Mouse (Mus musculus): ENCODE data around the gene Serac1.

Serac1 gene

GRCm38 (mm10) chr17:6079287-6080122, at the start of gene Serac1, which contains the start of gene Gtf2h5:
Serac1 (minus strand) TSS chr17:6079741.
Gtf2h5 (plus strand) TSS chr17:6079786.
- CTCF ChIA-PET, result interaction anchor here (0.6 kb wide), 2 partner anchors 73 to 353 kb away, joined by 3 to 4 read pairs; no protein-coding TSS in a partner anchor

- CTCF ChIA-PET, result interaction anchor here (0.7 kb wide), 1 partner anchor 217 kb away, joined by 9 read pairs; no protein-coding TSS in a partner anchor
Measured at GRCm38 (mm10) chr17:6128039-6128438, 48.5 kb upstream of the Serac1 start.

GRCm38 (mm10) chr17:6125441-6125840, 45.9 kb upstream of the Serac1 start:
- CTCF ChIA-PET, result no interaction called here

GRCm38 (mm10) chr17:6123776-6124175, 44.2 kb upstream of the Serac1 start:
- CTCF ChIA-PET, result no interaction called here

- CTCF ChIA-PET, result no interaction called here
Measured at GRCm38 (mm10) chr17:6118861-6119260, 39.3 kb upstream of the Serac1 start.

GRCm38 (mm10) chr17:6117917-6118316, 38.4 kb upstream of the Serac1 start:
- CTCF ChIA-PET, result no interaction called here

- CTCF ChIA-PET, result no interaction called here
Measured at GRCm38 (mm10) chr17:6117148-6117725, 37.7 kb upstream of the Serac1 start.

GRCm38 (mm10) chr17:6115085-6115484, 35.5 kb upstream of the Serac1 start:
- CTCF ChIA-PET, result no interaction called here

- CTCF ChIA-PET, result no interaction called here
Measured at GRCm38 (mm10) chr17:6113653-6114052, 34.1 kb upstream of the Serac1 start.

- CTCF ChIA-PET, result no interaction called here
Measured at GRCm38 (mm10) chr17:6110956-6111355, 31.4 kb upstream of the Serac1 start.

GRCm38 (mm10) chr17:6108175-6108574, 28.6 kb upstream of the Serac1 start:
- CTCF ChIA-PET, result interaction anchor here (0.6 kb wide), 1 partner anchor 493 kb away, joined by 3 read pairs; the partner anchor contains the start of gene Dynlt1c

- CTCF ChIA-PET, result interaction anchor here (0.5 to 0.7 kb wide), 2 partner anchors 8 to 247 kb away, joined by 3 to 5 read pairs; no protein-coding TSS in a partner anchor
Measured at GRCm38 (mm10) chr17:6107015-6107601, 27.6 kb upstream of the Serac1 start.

GRCm38 (mm10) chr17:6106361-6107014, 26.9 kb upstream of the Serac1 start, which contains the start of gene Tulp4:
Tulp4 (plus strand) TSS chr17:6106437.
- CTCF ChIA-PET, result interaction anchor here (0.7 kb wide), 1 partner anchor 9 kb away, joined by 3 read pairs; no protein-coding TSS in a partner anchor

- CTCF ChIA-PET, result interaction anchor here (0.6 kb wide), 1 partner anchor 646 kb away, joined by 3 read pairs; no protein-coding TSS in a partner anchor
Measured at GRCm38 (mm10) chr17:6103566-6103965, 24.0 kb upstream of the Serac1 start.

- CTCF ChIA-PET, result no interaction called here
Measured at GRCm38 (mm10) chr17:6102287-6102686, 22.7 kb upstream of the Serac1 start.

- CTCF ChIA-PET, result no interaction called here
Measured at GRCm38 (mm10) chr17:6097884-6098283, 18.3 kb upstream of the Serac1 start.

- CTCF ChIA-PET, result interaction anchor here (0.6 to 0.7 kb wide), 2 partner anchors 12 to 258 kb away, joined by 4 read pairs; no protein-coding TSS in a partner anchor
Measured at GRCm38 (mm10) chr17:6095579-6095978, 16.0 kb upstream of the Serac1 start.

GRCm38 (mm10) chr17:6091604-6092003, 12.1 kb upstream of the Serac1 start:
- CTCF ChIA-PET, result interaction anchor here (0.6 kb wide), 1 partner anchor 290 kb away, joined by 6 read pairs; no protein-coding TSS in a partner anchor

GRCm38 (mm10) chr17:6083323-6083890, 3.9 kb upstream of the Serac1 start:
- CTCF ChIA-PET, result interaction anchor here (0.7 kb wide), 1 partner anchor 12 kb away, joined by 4 read pairs; no protein-coding TSS in a partner anchor

- CTCF ChIA-PET, result no interaction called here
Measured at GRCm38 (mm10) chr17:6073405-6073804, 6.1 kb downstream of the Serac1 start.

GRCm38 (mm10) chr17:6069866-6070265, 9.7 kb downstream of the Serac1 start:
- CTCF ChIA-PET, result no interaction called here

Data from spleen, embryonic (tissue).